Mouse (Mus musculus) C2C12 (cell line): ENCODE results near the gene Csdc2.

Source experiments
- CEBPB ChIP-seq: IDR thresholded peaks from one replicate; pipeline ENCODE4 v1.6.1; 2011; ENCODE audit warnings: low read depth, mild to moderate bottlenecking, control low read depth, moderate library complexity
- CTCF ChIP-seq: IDR thresholded peaks from one replicate; pipeline ENCODE4 v1.5.1; 2011; ENCODE audit not compliant: control insufficient read depth, insufficient read depth, insufficient read length
- FOSL1 ChIP-seq: IDR thresholded peaks from one replicate; pipeline ENCODE4 v1.8.0; 2011; ENCODE audit warnings: mild to moderate bottlenecking, low read length; ENCODE audit not compliant: poor library complexity, insufficient read depth, severe bottlenecking
- MYOG ChIP-seq: IDR thresholded peaks from one replicate; pipeline ENCODE4 v1.6.1; 2011; ENCODE audit not compliant: control insufficient read depth, insufficient read length; ENCODE audit errors: extremely low read depth
- USF1 ChIP-seq: IDR thresholded peaks from one replicate; pipeline ENCODE4 v1.6.1; 2011; ENCODE audit warnings: low read depth, mild to moderate bottlenecking, control low read depth, moderate library complexity

DNA sequence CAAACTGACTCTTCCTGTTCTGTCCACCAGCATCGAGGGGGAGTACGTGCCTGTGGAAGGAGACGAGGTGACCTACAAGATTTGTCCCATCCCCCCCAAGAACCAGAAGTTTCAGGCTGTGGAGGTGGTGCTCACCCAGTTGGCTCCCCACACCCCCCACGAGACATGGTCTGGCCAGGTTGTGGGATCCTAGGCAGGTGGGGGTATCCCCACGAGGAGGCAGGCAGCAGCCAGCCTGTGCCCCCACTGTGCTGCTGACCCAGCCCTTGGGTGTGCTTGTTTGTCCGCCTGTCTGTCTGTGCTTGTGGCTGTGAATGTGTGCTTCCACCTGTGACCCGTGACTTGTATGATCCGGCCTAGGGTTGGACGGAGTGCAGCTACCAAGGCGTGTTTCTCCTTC is 12.5 kb downstream of the Csdc2 start:
- TF ChIP-seq FOSL1 (no peak), CTCF (no peak), MYOG (no peak), USF1 (no peak), CEBPB (no peak)
